Mouse (Mus musculus) ES-CJ7 (cell line): Measurements from ENCODE around the gene Asap3.

Source experiments
- DNase-seq: peaks from one replicate; pipeline ENCODE4 v3.0.0; 2011; ENCODE audit warnings: low read depth, low spot score

Gene Asap3

DNA sequence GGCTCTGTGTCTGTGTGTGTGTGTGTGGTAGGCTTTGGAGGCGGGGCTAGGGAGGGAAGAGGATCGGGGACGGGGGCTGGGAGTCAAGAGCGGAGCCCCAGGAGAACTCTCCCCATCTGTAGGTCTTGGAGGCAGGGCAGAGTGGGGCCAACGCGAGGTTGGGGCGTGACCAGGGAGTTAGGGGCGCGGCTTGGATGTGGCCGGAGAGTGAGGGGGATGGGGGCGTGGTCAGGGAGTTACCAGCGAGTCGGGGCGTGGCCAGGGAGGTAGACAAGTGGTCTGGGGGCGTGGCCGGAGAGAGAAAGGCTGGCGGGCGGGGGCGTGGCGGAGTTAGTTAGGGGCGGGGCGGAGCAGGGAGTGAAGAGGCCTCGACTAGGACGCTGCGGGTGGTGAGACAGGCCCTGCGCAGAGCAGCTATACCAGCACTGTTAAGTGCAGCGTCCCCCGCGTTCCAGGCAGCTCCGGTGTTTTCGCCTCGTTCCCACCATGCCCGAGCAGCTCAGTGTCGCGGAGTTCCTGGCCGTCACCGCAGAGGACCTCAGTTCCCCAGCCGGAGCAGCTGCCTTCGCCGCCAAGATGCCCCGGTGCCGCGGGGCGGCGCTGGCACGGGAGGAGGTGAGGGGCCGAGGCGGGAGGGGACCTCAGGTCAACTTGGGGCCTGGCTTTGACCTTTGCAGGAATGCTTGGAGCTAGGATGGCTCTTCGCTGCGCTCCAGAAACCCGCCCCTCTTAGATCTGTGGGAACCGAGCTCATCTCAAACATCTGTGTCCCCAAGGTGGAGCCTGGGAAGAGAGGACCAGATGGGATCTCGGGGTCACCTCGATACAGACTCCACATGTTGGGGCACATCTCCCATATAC lies at the start of gene Asap3:
TSS of gene Asap3 (plus strand) at position 333 of the 861 bp plus-strand sequence.
- peak; percentile 97 for DNase-seq

DNA sequence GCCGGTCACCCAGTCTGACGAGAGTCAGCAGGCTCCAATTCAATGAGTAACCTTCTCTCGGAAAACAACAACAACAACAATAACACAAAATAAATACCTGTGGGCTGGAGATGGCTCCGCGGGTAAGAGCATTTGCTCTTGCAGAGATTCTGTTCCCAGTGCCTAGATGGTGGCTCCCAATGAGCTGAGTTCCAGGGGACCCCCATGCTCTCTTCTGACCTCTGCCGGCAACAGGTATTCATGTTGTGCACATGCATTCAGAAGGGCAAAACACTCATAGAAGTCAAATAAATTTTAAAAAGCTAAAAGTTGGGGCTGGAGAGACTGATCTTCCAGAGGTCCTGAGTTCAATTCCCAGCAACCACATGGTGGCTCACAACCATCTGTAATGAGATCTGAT lies 47.7 kb upstream of the Asap3 start:
- DNase-seq: no peak

DNA sequence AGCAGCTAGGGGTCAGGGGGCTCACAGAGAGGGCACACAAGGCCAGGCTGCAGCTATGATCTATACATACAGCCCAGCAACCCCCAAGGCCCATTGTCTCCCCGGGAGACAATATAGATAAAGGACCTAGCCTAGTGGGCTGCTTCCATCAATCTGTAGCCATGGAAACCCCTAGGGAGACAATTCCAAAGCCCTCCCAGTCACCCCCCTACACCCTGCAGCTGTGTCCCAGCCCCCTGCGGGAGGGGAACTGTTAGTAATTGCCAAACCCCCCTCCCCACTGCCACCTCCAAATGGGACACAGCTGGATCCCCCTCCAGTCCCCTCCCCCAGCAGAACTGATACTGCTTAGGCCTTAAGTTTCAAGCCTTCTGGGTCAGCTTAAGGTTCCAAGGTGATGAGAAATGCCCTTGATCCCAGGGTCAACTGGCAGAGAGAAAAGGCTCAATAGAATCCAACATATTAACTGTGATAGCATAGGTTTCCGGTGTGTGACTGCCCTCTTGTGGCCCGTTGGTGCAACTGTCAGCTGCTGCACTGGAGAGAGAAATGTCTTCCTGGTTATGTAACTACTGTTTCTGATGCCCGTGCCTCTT lies 46.3 kb upstream of the Asap3 start:
- peak; percentile 90 for DNase-seq

DNA sequence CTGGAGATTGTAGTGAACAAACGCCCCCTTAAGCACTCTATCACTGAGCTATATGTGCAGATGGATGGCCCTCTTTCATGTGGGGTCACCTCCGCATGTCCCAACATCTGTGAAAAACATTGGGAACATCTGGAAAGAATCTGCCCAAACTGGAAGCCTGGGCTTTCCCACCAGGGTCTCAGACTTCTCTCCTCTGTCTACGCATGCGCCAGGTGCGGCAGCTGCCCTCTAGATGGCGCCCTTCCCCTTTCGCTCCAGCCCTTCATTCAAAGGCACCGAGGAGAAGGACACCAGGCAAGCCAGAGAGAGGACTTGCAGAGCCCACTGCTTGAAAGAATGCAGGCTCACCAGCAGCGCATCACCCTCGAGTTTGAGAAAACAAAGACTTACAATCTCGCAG lies 42.7 kb upstream of the Asap3 start:
- peak; percentile 87 for DNase-seq

DNA sequence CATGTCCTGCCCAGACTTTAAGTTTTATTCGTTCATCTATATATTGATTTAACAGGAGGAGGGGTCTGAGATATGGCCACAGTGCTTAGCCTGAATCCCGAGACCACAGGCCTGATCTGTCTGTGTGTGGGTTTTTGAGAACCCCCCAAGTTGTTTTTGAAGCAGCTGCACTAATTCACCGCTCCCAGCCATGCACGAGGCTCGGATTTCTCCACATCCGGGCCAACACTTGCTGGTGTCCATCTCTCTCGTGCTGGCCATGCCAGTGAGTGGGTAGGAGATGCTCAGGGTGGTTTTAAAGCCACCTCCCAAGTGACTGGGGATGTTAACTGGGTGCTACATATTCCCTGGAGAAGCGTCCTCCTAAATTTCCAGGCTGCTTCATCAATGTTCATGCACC lies 41.2 kb upstream of the Asap3 start:
- no peak for DNase-seq

DNA sequence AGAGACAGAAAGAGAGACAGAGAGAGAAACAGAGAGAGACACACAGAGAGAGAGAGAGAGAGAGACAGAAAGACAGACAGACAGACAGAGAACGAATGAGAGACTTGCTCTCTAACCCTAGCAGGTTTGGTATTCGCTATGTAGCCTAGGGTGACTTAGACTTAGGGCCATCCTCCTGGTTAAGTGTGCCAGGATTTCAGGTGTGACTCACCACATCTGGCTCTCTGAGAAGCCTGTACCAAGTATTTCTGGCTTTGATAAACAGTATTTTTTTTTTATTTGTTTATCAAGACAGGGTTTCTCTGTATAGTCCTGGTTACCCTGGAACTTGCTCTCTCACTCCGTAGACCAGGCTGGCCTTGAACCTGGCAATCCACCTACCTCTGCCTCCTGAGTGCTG lies 38.5 kb upstream of the Asap3 start:
- no peak for DNase-seq

DNA sequence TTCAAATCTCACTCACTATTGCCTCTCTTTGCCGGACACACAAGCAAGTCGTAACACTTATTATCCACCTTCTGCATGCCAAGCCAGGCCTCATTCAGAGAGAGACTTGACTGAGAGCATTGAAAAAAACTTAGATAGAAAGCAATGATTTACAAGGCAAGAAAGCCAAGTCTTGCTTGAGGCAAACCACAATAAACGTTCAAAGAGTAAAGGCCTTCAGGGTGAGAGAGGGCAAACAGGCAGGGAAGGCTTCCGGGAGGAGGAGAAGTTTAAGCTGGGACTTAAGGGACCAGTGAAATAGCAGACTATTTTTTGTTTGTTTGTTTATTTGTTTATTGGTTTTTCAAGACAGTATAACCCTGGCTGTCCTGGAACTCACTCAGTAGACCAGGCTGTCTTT lies 35.8 kb upstream of the Asap3 start:
- no peak for DNase-seq

DNA sequence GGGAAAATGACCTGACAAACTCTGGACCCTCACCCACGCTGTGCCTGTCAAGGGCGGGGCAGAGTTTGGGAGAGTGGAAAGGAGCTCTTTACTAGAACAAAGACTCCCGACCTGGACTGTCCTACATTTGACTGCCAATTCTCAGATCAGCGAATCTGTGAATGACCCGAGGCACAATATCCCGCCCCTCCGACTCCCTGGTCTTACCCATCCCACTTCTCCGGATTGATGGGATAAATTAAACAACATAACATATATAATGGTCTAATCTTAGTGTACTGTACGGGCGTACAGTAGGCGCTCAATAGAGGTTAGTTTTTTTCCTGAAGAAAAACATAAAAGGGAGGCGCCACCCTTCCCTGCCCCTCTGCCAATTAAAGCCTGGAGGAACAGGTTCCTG lies 34.7 kb upstream of the Asap3 start:
- peak; percentile 67 for DNase-seq

DNA sequence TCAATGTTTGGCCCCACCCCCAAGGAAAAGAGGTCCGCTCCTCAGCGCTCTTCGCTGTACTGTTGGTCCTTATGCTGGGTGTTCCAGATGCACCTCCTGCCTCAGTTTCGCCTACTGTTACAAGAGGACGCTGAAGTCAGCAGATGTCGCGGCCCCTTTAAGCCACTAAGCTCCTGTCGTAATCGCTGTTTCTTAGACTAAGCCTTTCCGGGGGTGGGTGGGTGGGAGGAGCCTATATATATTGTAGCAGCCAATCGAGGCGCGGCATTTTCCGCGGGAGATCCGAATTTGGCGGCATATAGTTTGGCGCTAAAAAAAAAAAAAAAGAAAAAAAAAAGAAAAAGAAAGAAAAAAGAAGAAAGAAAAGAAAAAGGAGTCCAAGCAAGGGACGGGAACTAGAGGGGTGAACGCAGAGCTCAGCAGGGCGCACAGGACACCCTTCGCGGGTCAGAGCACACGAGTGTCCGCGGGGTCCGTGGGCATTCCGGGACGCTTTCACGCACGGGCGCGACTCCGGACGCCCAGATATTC lies 34.1 kb upstream of the Asap3 start, which contains the start of gene E2f2:
TSS of gene E2f2 (plus strand) at position 384 of the 531 bp plus-strand sequence.
- DNase-seq: peak; percentile 79

DNA sequence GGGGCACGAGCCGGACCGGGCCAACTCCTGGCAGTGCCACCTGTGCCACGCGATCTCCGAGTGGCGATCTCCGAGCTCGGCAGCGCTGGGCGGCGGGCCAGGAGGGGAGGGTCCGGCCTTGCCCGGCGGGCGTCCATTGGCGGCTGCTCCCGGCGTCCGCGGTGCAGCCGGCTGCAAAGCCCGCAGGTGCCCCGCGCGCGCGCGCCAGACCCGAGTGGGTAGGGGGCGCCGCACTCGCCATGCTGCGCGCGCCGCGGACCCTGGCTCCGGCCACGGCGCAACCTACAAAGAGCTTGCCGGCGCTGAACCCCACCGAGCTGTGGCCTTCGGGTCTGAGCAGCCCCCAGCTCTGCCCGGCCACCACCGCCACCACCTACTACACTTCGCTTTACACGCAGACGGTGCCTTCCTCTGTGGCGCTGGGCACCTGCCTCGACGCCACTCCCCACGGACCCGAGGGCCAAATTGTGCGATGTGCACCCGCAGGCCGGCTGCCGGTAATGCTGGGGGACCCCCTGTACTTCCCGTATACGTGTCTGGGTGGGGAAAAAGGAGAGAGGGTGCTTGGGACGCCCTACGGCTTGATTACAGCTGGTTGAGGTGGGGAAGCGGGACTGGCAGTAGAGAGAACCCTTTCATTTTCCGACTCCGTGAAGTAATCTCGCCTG lies 33.5 kb upstream of the Asap3 start:
- DNase-seq: no peak

DNA sequence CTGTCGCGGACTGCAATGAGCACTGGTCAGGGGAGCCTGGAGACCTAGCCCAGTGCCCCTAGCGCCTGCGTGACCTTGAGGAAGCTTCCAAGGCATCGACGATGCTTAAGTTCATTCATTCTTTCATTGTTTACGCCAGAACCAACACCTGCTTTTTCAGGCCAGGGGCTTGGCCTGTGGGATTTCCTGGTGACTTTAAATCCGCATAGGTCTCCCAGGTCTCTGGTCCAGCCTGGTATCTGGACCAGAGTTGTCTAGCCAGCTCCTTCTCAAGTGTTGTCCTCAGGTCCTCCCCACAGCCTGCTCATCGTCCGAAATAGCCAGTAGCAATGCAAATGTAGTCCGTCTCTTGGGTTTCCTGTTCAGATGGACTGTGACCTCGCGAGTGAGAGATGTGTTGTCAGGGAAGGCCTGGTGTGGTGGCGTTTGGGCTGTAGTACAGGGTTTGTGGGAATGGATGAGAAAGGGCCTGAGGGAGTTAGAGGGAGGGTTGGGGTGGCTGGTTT lies 32.9 kb upstream of the Asap3 start:
- no peak for DNase-seq

DNA sequence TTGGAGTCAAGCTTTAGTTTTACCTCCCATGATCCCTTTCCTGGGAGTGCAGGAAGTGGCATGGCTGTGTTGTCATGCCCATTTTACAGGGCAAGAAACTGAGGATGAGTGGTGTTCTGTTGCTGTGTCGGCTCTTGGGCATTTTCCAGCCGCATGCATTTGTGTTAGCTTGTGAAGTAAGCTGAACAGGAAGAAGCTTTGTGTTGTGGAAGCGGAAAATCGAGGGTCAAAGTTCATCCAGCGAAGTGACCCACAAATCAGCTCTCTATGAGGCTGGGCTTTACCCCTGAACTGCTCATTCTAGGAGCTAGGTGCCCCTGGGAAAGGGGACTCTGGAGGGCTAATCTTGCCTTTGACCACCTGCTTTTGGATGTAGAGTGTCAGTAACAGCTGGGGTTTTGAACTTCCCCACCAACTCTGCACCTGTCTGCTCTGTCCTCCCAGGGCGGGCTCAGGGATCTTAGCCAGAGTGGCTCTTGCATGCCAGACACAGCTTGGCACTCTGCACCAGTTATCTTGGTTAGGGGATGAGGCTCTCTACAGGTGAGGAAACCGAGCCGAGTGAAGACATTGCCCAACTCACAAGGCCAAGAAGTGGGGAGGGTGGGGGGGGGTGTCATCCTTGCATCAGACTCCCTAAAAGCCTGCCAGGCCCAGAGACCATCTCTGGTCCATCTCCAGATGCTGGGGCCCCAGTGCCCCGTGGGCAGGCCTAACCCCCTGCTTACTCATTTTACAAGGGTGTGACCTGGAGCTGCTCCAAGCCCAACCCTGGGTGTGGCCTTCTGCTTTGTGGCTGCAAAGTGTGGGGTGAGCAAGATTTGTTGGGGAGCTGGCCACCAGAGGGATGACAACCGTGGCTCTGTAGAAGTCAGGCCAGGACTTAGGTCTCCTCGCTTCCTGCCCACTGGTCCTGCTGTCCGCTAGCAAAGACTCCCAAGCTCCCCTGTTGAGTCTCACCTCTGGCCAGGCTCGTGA lies 31.7 kb upstream of the Asap3 start:
- no peak for DNase-seq

DNA sequence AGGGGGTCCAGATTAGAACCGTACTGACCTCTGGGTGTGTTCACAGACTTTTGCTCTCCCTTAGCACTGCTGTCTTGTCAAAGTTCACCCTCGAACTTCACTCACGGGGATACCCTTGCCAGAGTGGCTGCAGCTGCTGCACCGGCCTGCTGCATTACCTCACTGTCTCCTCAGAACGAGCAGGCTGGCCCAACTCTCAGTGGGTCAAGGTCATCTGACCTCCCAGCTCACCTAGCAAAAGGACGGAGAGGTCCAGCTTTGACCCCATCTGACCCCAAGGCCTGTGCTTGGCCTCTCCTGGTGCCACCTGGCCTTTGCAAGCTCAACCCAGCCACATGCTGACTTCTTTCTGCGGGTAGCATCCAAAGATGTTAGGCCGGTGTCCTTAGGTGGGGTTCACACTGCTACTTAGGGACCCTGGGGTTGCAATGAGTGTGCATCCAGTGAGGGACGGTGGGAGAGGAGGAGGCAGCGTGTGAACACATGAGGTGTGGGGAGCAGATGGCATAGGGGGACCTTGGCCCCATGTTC lies 30.1 kb upstream of the Asap3 start:
- no peak for DNase-seq

DNA sequence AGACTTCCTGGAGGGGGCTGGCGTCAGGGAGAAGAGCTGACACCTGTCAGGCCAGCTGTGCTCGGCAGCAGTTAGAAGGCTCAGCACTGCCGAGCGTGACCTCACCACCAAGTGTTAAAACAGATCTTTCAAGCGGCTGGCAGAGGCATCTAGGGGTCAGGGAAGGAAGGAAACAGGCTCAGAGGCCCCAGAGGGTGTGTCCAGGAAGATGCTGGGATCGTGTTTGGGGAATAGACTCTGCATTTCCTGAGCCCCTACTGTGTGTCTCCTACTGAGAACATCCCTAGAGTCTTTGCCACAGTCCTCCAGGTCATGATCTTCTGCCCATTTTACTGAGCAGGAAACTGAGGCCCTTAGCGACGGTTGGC lies 28.9 kb upstream of the Asap3 start:
- peak; percentile 80 for DNase-seq

DNA sequence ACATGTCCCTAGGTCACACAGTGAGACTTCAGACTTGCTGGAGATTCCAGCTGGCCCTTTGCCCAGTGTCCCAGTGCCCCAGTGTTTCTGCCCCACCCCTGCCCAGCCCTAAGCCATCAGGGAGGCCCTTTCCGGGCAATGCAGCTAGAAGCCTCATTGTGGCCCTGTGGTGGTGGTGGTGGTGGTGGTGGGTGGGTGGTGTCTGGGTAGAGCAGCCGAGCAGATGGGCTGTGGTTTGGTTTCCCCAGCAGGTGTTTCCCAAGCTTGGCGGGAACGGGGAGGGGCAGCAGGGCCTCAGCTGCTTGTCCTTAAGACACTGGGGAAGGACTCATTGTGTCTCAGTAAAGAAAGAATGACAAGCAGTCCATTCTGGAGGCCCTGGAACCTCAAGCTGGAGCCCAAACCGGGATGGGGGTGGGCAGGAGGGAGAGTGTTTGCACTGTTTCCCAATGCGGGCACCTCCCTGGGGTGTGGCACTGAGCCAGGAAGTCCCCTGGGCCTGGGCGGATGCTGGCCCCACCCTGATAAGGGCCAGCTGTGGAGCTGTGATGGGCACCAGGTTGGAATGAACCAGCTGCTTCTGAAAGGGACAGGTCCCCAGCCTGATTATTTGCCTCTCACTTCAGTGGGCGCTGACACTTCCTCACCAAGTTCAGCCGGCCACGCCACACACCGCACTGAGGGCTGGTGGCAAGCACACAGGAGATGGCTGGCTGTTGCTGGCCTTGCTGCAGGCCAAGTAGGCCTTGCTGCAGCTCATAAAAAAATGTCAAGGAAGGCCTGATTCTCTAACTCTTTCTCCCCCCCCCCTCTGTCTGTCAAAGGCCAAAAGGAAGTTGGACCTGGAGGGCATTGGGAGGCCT lies 28.3 kb upstream of the Asap3 start:
- DNase-seq: peak; percentile 59

DNA sequence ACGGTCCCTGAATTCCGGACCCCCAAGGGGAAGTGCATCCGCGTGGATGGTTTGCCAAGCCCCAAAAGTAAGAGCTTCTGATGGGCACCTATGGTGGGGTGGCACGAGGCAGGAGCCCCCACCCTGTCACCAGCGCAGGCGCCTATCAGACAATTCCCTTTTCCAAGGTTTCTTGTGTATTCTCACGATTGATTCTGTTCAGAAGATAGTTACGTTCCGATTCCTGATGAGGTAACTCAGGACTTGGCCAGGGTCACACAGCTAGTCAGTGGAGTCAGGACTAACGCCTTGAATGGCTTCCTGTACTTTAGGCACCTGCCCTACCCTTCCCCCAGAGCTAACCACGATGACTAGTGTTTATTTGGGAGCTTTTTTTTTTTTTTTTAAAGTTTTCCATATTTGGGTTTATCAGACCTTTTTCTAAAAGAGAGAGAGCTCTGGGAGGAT lies 27.7 kb upstream of the Asap3 start:
- DNase-seq: no peak

DNA sequence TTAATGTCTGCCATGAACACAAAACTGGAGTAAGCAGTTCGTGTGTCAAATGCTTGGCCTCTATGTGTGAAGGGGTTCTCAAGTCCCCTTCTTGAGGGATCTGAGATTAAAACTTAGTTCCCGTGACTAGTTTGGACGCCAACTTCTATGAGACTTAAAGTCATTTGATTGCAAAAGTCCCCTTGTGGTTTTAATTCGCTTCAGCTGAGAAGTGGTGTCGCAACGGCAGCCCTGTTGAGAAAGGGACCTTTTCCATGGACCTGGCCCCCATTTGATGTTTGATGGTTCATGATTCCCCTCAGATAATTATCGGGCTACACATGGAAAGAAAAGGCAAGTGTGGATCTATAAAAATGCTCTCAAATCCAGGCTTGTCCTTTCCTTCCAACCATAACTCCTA lies 26.7 kb upstream of the Asap3 start:
- no peak for DNase-seq

DNA sequence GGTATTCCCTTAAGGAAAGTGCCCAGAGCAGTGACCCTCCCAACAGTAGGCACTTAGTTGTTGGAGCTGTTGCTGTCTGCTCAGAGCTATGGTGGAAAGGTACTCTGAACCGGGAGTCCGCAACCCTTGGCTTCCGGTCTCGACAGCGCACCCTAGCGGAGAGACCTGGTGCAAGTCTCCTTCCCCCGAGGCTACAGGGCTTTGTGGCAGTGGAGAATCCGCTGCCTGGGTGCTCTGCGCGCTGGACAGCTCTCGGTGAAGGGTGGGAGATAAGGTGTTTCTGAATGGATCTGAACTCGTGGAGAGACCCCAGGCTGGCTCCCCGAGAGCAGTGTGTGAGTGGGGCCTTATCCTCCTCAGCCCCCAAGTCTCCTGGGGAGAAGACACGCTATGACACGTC lies 26.2 kb upstream of the Asap3 start:
- peak; percentile 91 for DNase-seq

DNA sequence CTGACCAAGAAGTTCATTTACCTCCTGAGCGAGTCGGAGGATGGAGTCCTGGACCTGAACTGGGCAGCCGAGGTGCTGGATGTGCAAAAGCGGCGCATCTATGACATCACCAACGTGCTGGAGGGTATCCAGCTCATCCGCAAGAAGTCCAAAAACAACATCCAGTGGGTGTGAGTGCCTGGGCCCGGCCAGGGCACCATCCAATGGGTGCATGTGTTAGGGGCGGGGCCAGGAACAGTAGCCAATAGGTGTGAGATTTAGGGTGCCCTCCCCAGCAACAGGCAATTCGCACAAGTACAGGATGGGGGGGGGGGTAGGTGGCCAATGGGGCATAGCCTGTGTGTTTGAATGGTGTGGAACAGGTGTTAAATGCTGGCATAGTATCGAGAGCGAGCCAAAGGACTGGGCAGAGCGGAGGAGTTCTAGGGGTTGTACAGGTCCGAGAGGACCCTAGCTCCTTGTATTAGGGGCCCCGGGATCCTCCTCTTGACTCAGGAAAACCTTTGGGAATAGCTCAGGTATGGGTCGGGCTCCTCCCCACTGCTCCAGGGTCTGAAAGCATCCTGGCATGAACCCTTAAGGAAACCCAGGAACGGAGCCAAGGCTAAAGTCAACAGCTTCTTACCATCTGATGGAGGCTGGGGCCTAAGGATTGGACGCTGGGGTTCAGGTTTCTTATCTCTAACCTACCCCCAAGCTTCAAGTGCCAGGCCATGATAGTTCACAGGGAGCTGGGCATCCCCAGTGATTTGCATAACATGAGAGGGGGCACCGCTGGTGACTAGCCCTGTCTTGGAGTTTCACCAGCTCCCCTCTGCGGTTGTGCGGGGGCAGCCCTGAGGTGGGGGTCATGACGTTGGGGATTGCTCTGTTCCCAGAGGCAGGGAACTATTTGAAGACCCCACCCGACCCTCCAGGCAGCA lies 25.5 kb upstream of the Asap3 start:
- DNase-seq: peak; percentile 97
